Mouse (Mus musculus) cerebellum, adult 9-10 months (tissue): ENCODE results near the gene Slc25a45.
A peak's percentile ranks its signal among the peaks of the same experiment; 100 is the strongest.
"Not testable (repeated sequence)": the region's sequence is repeated elsewhere in the genome, so short reads cannot be mapped to it uniquely, and the experiment has no call there.

Source experiments
- DNase-seq: peaks from one replicate; pipeline ENCODE4 v3.0.0; 2022

The Slc25a45 gene

DNA sequence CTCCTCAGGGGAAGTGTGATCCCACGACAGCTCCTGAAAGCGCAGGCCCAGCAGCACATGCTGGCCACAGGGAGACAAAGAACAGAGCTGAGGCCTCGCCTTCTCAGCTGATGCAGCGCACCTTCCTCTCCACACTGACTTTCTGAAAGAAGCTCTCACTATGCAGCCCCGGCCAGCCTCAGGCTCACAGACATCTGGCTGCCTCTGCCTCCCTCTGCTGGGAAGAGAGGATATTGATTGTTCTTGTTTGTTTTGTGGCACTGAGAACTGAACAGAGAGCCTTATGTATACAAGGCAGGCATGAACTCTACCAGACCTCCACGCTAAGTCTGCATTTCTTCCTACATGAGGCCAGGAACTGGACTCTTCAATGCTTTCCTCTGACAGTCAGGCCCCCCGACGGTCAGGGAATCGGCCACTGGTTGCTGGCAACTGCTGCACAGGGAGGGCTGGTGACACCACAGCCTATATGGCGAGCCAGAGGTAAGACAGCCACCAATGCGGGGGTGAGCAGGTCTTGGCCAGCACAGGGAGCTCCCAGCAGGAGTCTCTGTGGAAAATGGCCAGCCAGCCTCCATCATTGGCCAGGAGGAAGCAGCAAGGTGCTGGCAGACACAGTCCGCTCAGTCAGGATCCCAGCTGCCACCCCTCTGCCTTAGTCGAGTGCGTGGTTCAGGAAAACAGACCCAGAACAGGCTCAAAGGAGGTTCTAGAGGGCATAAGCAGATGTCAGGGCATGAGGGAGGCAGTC lies 15.1 kb upstream of the Slc25a45 start:
- no peak for DNase-seq

DNA sequence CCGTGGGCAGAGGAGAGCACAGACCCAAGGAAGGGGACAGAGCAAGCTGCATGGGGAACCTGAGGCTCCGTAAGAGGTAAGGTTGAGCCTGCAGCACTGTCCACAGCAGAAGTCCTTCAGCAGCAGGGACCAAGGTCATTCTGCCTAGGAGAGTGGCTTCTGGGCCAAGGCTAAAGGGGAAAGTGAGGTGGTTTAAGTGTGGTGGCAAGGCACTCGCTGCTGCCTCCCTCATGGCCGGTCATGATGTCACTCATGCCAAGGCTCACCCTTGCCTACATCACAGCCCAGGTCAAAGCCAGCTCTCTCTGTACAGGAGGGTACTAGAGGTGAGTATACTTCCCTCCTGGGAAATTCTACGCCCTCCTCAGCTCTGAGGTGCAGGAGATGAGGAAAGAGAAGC lies 13.8 kb upstream of the Slc25a45 start:
- no peak for DNase-seq

DNA sequence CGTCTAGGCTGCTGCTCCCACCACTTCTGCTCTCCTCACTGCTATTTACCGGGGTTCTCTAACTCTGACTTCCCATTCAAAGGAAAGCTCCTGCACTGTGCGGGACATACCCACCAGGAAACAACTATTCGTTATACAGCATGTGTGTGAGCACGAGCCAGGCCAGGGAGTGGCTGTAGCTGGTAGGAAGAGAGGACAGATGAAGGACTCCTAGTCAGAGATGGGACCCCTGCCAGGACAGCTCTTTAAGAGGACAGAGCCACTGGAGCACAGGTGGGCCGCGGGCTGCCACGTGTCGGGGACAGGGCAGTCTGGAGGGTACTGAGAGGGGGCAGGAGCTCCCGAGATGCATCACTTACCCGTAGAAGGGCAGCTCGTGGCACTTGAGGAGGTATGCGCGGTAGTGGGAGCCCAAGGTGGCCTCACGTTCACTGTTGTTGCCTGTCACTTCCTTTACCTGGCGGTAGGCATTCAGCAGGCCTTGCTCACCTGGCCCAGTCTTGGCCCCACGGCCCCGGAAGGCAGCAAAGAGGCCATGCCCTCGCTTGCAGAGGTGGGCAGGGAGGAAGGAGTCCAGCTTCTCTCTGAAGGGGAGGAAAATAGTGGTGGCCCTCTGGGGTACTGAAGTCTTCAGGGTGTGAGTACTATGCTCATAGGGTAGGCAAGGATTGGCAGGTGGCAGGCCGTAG lies 12.8 kb upstream of the Slc25a45 start:
- DNase-seq, result no peak

DNA sequence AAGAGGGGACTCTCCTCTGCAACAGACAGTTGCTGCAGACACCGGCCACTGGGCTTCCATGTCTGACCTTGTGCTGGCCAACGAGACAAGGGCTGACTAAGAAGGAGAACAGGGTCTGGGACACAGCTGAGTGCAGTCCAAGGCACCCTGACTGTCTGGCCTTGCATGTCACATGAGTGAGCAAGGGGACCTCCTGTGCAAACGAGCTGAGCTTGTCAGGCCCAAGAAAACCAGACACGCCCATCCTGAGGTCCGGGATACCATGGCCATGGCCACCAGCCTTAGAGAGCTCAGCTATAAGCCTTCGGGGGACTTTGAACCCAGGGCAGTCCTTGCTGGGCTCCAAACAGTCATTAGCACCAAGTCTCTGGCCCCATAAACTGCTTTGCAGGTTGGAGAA lies 9.5 kb upstream of the Slc25a45 start:
- no peak for DNase-seq

DNA sequence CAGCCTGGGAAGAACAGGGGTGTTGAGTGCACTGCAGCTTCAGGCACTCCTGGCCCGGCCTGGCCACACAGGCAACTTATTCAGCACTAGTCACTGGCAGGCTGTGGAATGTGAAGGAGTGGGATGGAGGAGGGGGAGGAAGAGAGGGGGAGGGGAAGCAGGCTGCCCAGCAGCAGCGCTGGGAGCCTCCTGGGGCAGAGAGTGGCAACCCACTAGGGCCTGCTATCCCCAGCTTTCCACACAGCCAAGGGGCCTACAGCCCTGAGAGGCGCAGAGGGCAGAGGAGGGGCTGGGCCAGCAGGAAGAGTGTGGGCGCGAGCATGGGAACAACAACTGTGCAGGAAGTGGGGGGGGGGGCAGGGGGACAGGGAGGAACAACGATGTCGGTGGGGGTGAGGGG lies 6.3 kb upstream of the Slc25a45 start:
- no peak for DNase-seq

DNA sequence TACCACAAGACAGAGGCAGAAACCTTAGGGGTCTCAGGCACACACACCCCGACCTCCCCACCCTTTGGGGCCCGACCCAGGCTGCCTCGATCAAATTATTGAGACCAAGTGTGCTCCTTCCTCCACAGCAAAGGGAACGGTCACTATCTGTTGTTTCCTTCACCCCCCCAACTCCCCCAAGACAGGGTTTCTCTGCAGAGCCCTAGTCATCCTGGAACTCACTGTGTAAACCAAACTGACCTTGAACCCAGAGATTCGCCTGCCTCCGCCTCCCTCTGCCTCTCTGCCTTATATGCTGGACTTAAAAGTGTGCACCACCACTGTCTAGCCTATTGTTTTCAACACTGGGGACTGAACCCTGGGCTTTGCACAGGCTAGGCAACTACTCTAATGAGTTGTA lies 5.9 kb upstream of the Slc25a45 start:
- no peak for DNase-seq

DNA sequence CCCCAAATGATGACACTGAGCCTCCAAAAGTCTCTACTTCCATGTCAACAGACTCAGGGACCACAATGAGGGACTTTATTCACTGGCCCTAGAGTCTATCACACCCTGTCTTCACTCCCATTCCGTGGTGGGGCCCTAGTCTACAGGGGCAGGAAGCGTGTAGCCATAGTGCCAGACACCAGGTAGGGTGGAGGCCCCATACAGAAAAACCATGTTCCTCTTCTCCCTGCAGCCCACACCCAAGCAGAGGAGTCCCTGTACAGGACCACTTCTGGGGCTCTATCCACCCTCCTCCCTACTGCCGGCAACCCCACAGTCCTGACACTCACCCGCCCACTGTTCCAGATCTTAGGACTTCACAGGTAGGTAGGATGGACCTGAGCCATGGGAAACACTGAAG lies 5.1 kb upstream of the Slc25a45 start:
- no peak for DNase-seq

DNA sequence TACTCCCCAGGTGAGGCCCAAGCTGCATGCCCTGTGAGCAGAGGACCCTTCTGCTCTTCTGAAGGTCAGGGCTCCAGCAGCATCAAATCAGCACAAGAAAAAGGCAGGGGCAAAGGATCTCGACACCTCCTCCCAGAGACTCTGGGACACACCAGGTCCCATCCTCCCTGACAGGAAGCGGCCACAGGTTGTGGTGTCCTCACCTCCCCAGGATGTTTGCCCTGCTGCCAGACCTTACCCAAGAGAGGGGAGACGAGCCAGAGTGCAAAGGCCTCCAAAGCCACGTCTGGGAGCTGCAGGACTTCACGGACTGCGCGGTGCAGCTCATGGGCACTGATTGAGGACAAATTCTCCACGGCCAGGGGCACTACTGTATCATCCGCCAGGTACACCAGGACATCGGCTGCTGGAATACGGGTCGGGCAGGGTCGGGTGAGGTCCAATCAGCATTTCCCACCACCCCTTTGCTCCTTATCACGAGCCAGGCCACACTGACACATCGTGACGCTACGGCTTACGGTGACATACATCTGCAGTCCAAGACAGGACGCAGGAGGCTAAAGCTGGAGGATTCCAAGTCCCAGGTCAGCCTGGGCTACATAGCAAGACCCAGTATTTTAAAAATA lies 4.6 kb upstream of the Slc25a45 start:
- DNase-seq, result no peak

DNA sequence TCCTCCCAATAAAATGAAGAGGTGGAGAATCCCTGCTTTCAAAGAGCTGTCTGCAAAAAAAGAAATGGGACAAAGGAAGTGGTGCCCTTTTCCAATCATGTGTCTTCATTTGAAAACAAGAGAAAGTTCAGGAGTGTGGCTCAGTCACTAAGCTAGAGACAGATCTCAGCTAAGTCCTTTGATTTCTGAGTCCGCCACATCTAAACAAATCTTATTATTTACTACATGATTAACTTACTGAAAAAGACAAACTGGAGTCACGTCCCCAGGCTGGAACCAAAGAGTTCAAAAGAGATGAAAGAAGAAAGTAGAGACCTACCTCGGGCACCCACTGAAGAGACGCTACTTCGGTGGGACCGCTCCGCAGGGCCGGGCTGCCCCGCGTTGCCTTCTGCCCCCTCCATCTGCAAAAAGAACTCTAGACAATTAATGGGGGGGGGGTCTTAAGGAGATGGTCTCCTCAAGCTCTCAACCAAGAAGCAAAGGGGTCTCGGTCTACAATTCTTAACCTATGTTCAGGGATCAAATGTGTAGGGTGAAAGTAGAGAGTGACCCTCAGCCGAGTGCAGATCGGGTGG lies 3.1 kb upstream of the Slc25a45 start:
- no peak for DNase-seq

DNA sequence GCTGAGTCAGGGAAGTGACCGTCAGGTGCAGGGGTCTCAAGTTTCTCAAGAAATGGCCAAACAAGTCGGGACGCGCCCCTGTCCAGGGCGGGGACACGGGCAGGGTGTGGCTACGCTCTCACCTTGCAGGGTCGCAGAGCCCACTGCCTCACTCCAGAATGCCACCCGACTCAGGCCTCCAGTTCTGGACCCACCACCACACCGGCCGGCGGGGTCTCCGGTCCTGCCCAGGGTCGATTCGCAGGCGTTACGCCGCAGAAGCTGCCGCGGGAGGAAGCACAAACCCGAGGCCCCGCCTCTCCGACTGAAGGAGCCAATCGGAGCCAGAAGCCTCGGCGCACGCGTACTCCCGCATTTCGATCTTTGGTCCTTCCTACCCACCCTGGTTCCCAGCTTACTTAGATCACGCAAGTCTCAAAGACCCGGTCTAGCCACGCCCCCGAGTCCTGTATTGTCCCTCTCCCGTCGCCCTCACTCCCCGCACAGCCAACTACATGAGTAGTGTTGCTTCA lies 2.6 kb upstream of the Slc25a45 start, which contains the start of gene Frmd8:
TSS of gene Frmd8 (minus strand) at position 306 of the 512 bp plus-strand sequence.
- DNase-seq, result peak; percentile 95

DNA sequence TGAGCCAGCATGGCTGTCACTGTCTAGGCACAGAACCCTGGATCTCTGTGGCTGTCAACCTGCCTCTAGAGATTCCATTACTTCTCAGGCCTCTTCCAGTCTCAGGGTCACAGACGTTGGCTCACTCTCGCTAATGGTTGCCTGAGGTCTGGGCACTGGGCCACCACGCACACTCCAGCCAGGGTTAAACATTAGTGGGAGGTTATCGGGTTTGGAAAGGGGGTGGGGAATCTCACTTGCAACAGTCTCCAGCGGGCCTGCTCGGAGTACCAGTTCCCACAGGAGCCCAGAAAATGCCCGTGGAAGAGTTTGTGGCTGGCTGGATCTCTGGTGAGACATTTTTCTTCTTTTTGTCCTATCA lies 734 bp downstream of the Slc25a45 start:
- DNase-seq, result no peak

DNA sequence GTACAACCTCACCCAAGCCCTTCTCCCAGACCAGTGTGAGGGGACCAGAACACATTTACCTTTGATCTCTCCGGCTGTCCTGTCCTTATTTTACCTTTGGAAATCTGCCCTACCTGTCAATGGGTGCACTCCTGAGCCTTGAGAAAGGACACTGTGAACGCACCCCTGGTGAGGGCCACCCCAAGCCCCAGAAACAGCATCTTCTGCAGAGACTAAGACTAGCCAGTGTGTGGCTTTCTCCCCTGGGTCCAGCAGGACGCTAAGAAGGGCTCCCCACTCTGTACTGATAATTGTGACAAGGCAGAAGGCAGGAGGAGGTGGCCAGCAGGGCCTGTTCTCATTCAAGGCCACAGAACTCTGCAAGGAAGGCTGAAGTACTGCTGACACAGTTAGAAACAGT lies 1.3 kb downstream of the Slc25a45 start:
- no peak for DNase-seq

DNA sequence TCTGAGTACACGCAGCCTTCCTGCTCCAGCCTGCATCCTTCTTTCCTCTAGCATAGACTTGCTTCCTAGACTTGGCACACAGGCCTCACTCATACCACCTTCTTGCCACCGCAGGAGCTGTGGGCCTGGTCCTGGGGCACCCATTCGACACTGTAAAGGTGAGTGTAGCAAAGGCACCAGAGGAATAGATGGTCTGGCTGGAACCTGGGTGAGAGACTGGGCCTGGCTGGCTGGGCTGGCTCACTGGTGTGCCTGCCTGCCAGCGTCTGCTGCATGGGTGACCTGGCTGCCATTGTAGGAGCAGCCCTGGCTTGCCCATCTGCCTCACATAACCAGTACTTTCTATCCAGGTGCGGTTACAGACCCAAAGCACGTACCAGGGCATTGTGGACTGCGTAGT lies 2.1 kb downstream of the Slc25a45 start:
- no peak for DNase-seq

DNA sequence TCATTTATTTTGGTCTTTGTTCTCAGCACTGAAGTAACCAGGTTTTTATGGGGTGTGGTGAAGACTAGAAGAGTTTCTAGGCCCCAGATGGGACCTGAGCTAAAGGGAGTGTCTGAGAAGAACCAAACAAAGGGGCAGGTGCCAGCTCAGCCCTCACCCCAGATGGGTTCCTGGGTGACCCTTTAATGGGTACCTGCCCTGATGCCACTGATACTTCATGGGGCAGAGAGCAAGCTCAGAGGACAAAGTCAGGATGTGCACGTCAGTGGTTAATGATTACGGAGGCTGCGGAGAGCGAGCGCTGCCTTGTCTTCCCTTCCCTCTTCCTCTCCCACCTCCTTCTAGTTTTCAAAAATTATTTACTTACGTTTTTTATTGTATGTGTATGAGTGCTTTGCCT lies 3.5 kb downstream of the Slc25a45 start:
- no peak for DNase-seq

DNA sequence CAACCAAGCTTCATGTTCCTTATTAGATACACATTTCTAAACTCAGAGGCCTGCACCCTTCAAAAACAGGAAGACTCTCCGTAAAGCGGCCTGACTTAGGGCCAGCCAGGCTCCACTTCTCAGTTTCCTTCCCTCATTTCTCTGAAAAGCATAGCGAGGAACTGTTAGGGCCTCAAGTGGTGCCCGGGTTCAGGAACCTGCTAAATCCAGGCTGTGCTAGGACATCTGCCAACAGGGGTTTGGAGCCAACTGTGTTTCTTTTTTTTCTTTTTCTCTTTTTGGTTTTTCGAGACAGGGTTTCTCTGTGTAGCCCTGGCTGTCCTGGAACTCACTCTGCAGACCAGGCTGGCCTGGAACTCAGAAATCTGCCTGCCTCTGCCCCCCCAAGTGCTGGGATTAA lies 4.5 kb downstream of the Slc25a45 start:
- DNase-seq, result not testable (repeated sequence)

DNA sequence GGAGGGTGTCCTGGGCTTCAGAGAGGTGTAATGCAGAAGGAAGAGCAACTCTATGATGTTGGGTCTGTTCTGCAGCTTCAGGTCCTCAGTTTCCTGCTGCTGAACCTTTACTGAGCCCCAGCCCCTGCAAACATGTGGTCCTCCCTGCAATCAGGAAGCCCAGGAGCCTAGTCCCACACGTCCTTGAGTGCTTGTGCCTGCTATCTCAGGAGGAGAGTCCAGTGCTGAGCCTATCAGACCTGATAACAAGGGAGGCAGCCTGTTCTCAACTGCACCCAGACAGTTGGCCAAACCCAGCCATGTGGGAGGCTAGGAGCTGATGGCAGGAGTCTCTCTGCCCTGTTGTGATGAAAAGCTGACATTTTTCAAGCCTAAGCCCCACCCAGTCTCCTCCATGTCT lies 6.3 kb downstream of the Slc25a45 start:
- no peak for DNase-seq

DNA sequence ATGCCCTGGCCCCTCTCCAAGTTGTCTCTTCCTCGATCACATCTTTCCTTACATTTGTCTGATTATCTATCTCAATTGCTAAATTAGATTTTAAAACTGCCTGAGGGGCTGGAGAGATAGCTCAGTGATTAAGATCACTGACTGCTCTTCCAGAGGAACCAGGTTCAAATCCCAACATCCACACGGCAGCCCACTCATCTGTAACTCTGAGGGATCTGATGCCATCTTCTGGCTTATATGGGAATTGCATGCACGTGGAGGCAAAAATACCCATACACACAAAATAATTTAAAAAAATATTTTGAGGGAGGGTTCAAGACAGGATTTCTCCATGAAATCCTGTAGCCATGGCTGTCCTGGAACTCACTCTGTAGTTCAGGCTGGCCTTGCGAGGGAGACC lies 8.2 kb downstream of the Slc25a45 start:
- DNase-seq, result no peak

DNA sequence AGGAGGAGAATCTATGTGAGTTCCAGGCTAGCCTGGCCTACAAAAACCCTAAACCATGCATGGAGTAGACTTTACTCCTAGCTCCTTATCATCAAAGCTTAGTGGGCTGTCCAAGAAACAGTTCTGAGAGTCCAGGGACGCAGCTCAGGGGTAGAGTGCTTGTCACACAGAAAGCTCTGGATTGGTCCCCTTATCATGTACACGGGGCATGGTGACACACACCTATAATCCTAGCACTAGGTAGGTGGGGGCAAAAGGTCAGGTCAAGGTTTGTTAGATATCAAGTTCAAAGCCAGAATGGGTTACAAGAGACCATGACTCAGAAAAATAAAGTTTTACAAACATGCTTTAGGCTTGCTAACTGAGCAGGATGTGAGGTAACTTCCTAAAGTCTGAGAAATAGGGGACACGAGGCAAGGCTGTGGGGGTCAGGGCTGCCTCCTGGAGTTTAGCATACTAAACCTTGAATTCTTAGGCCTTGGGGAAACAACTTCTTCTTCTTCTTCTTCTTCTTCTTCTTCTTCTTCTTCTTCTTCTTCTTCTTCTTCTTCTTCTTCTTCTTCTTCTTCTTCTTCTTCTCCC lies 9.7 kb downstream of the Slc25a45 start:
- no peak for DNase-seq

DNA sequence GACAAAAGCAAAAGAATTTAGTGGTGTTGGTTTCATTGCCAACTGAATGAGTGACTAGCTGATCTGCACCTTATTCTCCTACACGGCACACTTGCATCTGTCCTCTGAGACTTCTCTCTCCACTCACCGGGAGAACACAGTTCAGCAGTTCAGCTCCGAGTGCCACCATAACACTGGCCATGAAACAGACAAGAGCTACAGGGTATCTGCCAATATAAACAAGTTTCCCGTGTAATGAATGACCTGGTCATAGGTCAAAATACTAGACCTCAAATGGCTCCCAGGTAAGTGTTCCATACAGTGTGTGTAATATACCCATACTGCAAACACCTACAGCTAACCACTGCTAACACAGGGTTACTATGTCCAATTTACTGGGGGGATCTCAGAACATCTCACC lies 11.6 kb downstream of the Slc25a45 start:
- no peak for DNase-seq

DNA sequence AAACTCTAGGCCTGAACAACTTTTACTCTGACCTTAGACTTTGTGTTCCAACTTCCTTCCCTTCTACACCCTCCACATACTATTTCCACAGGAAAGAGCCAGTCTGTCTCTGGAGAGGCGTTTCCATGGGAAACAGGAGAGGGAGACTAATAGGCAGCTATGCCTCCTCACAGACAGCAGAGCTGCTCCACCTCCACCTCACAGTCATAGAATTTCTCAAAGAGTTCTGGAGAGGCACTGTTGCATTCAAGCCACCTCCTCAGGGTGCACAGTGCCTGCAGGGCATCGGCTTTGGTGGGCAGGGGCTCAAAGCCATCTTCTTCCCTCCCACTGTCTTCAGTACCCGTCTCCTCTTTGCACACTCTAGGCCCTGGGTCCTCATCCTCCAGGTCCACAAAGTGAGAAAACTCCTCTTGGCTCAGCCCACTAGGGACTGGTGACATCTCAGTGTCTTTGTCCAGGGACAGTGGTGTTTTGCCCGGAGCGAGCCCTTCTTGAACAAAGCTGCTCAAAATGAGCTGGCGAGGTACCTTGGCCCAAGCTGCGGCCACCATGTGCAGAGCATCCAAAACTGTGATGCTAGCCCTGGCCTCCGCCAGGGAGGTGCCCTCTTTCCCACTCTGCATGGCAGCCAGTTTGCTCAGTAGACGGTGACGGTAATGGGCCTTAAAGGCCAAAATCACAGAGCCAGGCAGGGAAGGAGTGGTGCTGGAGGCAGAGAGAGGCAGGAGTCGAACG lies 14.1 kb downstream of the Slc25a45 start:
- no peak for DNase-seq

DNA sequence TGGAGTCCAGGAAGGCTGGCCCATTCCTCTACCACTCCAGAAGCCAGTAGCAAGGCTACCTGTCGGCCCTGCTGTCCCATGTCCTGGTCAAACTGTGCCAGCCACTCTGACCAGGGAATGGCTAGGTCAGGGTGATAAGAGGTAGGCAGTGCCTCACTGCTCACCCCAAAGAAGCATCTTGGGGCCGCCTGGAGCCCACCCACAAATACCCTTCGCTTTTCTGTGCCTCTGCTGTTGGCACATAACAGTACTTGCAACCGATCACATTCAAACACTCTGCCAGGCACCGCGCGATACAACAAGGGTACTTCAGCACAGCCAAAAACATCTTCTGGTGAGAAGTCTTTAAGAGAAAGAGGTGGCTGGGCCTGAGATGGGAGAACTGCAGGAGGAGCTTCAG lies 14.7 kb downstream of the Slc25a45 start:
- DNase-seq, result no peak

DNA sequence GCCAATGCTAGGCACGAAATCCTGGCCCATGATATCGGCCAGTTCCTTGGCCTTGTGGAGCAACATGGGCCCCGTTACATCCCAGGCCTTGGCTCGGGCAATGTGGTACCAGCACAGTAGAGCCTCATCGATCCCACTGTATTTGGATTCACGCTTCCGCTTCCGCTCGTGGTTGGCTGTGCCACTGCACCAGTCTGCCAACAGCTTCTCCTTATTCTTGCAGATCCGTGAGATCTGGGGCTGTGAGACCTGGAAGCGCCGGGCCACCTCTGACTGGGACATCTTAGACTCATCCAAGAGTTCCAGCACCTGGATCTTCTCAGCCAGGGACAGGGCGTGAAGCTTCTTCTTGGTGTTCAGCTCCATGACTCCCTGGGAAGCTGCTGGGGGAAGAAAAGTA lies 15.1 kb downstream of the Slc25a45 start:
- DNase-seq, result no peak
